Mouse (Mus musculus): ENCODE measurements at regions not wholly inside any gene's neighbourhood (a gene's known extent, or its start where the extent isn't known, plus 50 kb on each side); places are given as distances from the start of the nearest gene placed in this dataset.

- TF ChIP-seq CTCF (IDR thresholded peaks at IDR 0.05; ENCODE audit: low read depth) = no peak
- peak; percentile 54 for DNase-seq (ENCODE audit: low spot score)
Observed at GRCm38 (mm10) chr3:53393945-53394344, 69.2 kb downstream of the Nhlrc3 start.

GRCm38 (mm10) chr3:53381704-53382581, 81.2 kb downstream of the Nhlrc3 start:
- Histone ChIP-seq H3K4me2 (ENCODE audit: low read length) (no peak overlapping the region), H3K9ac (ENCODE audit: low read depth, low read length) (no peak overlapping the region), H3K9me3 (replicated peaks; ENCODE audit: low read length) (no peaks in the 10 kb centered on the region), H3K27ac (no peak overlapping the region), H3K4me3 (replicated peaks; ENCODE audit: low read depth, low read length) (no peak overlapping the region), H3K27me3 (ENCODE audit: insufficient read depth, low read length) (no peaks in the 10 kb centered on the region), H3K4me1 (replicated peaks; ENCODE audit: insufficient read depth, low read length) (no peaks in the 10 kb centered on the region), H3K36me3 (ENCODE audit: insufficient read depth, low read length) (no peaks in the 10 kb centered on the region)
- ATAC-seq (replicated peaks; ENCODE audit: low FRiP score, low read depth) = no peak
- WGBS = 44% methylated on average over 14 of the region's 14 CpGs
- no peak for DNase-seq (ENCODE audit: low spot score)
- TF ChIP-seq CTCF (IDR thresholded peaks at IDR 0.05; ENCODE audit: low read depth) = no peak

More at GRCm38 (mm10) chr3:53393945-53394344, 69.2 kb downstream of the Nhlrc3 start:
- H3K4me3 ChIP-seq (replicated peaks; ENCODE audit: low read depth, low read length) = no peak overlapping the region
- H3K9ac ChIP-seq (ENCODE audit: low read depth, low read length) = no peak overlapping the region
- no peak overlapping the region for H3K4me2 ChIP-seq (ENCODE audit: low read length)
- WGBS = 43% methylated on average over 7 of the region's 7 CpGs
- H3K9me3 ChIP-seq (replicated peaks; ENCODE audit: low read length) = no peaks in the 10 kb centered on the region
- no peaks in the 10 kb centered on the region for H3K36me3 ChIP-seq (ENCODE audit: insufficient read depth, low read length)
- no peaks in the 10 kb centered on the region for H3K4me1 ChIP-seq (replicated peaks; ENCODE audit: insufficient read depth, low read length)
- no peaks in the 10 kb centered on the region for H3K27me3 ChIP-seq (ENCODE audit: insufficient read depth, low read length)
- ATAC-seq (replicated peaks; ENCODE audit: low FRiP score, low read depth) = no peak
- H3K27ac ChIP-seq = no peak overlapping the region

- 66% methylated on average over 4 of the region's 4 CpGs for WGBS
- Histone ChIP-seq H3K36me3 (ENCODE audit: insufficient read depth, low read length) (no peaks in the 10 kb centered on the region), H3K4me3 (replicated peaks; ENCODE audit: low read depth, low read length) (no peak overlapping the region), H3K27ac (no peak overlapping the region), H3K9ac (ENCODE audit: low read depth, low read length) (no peak overlapping the region), H3K4me1 (replicated peaks; ENCODE audit: insufficient read depth, low read length) (no peaks in the 10 kb centered on the region), H3K4me2 (ENCODE audit: low read length) (no peak overlapping the region), H3K9me3 (replicated peaks; ENCODE audit: low read length) (no peaks in the 10 kb centered on the region), H3K27me3 (ENCODE audit: insufficient read depth, low read length) (no peaks in the 10 kb centered on the region)
- TF ChIP-seq CTCF (IDR thresholded peaks at IDR 0.05; ENCODE audit: low read depth) = no peak
- DNase-seq (ENCODE audit: low spot score) = no peak
- no peak for ATAC-seq (replicated peaks; ENCODE audit: low FRiP score, low read depth)
Observed at GRCm38 (mm10) chr3:53379519-53380181, 83.5 kb downstream of the Nhlrc3 start.

GRCm38 (mm10) chr3:53376864-53377447, 86.2 kb downstream of the Nhlrc3 start:
- Histone ChIP-seq H3K4me3 (replicated peaks; ENCODE audit: low read depth, low read length) (no peak overlapping the region), H3K9ac (ENCODE audit: low read depth, low read length) (no peak overlapping the region), H3K4me2 (ENCODE audit: low read length) (no peak overlapping the region), H3K36me3 (ENCODE audit: insufficient read depth, low read length) (no peaks in the 10 kb centered on the region), H3K27me3 (ENCODE audit: insufficient read depth, low read length) (no peaks in the 10 kb centered on the region), H3K4me1 (replicated peaks; ENCODE audit: insufficient read depth, low read length) (0 out of 2 replicates have a peak, but pooled peaks cover 7% of the 10 kb centered on the region), H3K27ac (no peak overlapping the region), H3K9me3 (replicated peaks; ENCODE audit: low read length) (no peaks in the 10 kb centered on the region)
- TF ChIP-seq CTCF (IDR thresholded peaks at IDR 0.05; ENCODE audit: low read depth) = no peak
- 72% methylated on average over 3 of the region's 3 CpGs for WGBS
- DNase-seq (ENCODE audit: low spot score) (no peak), ATAC-seq (replicated peaks; ENCODE audit: low FRiP score, low read depth) (no peak)

GRCm38 (mm10) chr3:53372887-53373286, 90.2 kb downstream of the Nhlrc3 start:
- Histone ChIP-seq H3K36me3 (ENCODE audit: insufficient read depth, low read length) (no peaks in the 10 kb centered on the region), H3K4me3 (replicated peaks; ENCODE audit: low read depth, low read length) (no peak overlapping the region), H3K4me1 (replicated peaks; ENCODE audit: insufficient read depth, low read length) (0 out of 2 replicates have a peak, but pooled peaks cover 7% of the 10 kb centered on the region), H3K27me3 (ENCODE audit: insufficient read depth, low read length) (no peaks in the 10 kb centered on the region), H3K9me3 (replicated peaks; ENCODE audit: low read length) (no peaks in the 10 kb centered on the region), H3K27ac (no peak overlapping the region), H3K4me2 (ENCODE audit: low read length) (no peak overlapping the region), H3K9ac (ENCODE audit: low read depth, low read length) (no peak overlapping the region)
- TF ChIP-seq CTCF (IDR thresholded peaks at IDR 0.05; ENCODE audit: low read depth) = no peak
- WGBS = 20% methylated on average over 7 of the region's 7 CpGs
- DNase-seq (ENCODE audit: low spot score) (peak; percentile 57), ATAC-seq (replicated peaks; ENCODE audit: low FRiP score, low read depth) (0 out of 2 replicates have a peak, but pooled peaks have one; percentile 43)

GRCm38 (mm10) chr3:53371910-53372309, 91.2 kb downstream of the Nhlrc3 start:
- H3K9ac ChIP-seq (ENCODE audit: low read depth, low read length) = no peak overlapping the region
- DNase-seq (ENCODE audit: low spot score) = no peak
- H3K9me3 ChIP-seq (replicated peaks; ENCODE audit: low read length) = no peaks in the 10 kb centered on the region
- H3K27ac ChIP-seq = no peak overlapping the region
- no peaks in the 10 kb centered on the region for H3K36me3 ChIP-seq (ENCODE audit: insufficient read depth, low read length)
- 0 out of 2 replicates have a peak, but pooled peaks cover 7% of the 10 kb centered on the region for H3K4me1 ChIP-seq (replicated peaks; ENCODE audit: insufficient read depth, low read length)
- no peak for ATAC-seq (replicated peaks; ENCODE audit: low FRiP score, low read depth)
- TF ChIP-seq CTCF (IDR thresholded peaks at IDR 0.05; ENCODE audit: low read depth) = peak; percentile 29; the same call in 1 of the 2 replicates
- no peak overlapping the region for H3K4me3 ChIP-seq (replicated peaks; ENCODE audit: low read depth, low read length)
- WGBS = 76% methylated on average over 7 of the region's 7 CpGs
- no peaks in the 10 kb centered on the region for H3K27me3 ChIP-seq (ENCODE audit: insufficient read depth, low read length)
- no peak overlapping the region for H3K4me2 ChIP-seq (ENCODE audit: low read length)

Data from kidney, postnatal 0 days (tissue).